Mouse (Mus musculus): ENCODE data around the gene Nisch.

Gene Nisch

GRCm38 (mm10) chr14:31215157-31216002, 1.4 kb downstream of the Nisch start:
- peak; percentile 83 for DNase-seq (ENCODE audit: low spot score)

- no peak for DNase-seq (ENCODE audit: low spot score)
These were observed 2.1 kb downstream of the Nisch start for GRCm38 (mm10) chr14:31214684-31215083.

- DNase-seq (ENCODE audit: low spot score) = no peak
These were observed 2.9 kb downstream of the Nisch start for GRCm38 (mm10) chr14:31213868-31214267.

- no peak for DNase-seq (ENCODE audit: low spot score)
These were observed 4.2 kb downstream of the Nisch start for GRCm38 (mm10) chr14:31212499-31212898.

- no peak for DNase-seq (ENCODE audit: low spot score)
These were observed 4.9 kb downstream of the Nisch start for GRCm38 (mm10) chr14:31211854-31212253.

- no peak for DNase-seq (ENCODE audit: low spot score)
These were observed 7.6 kb downstream of the Nisch start for GRCm38 (mm10) chr14:31209133-31209557.

GRCm38 (mm10) chr14:31208084-31208483, 8.7 kb downstream of the Nisch start, which contains the start of gene Tnnc1:
Gene Tnnc1, plus strand, starts transcription at chr14:31208312.
- no peak for DNase-seq (ENCODE audit: low spot score)

- no peak for DNase-seq (ENCODE audit: low spot score)
These were observed 9.5 kb downstream of the Nisch start for GRCm38 (mm10) chr14:31207070-31207830.

GRCm38 (mm10) chr14:31206472-31206981, 10.2 kb downstream of the Nisch start:
- peak; percentile 97 for DNase-seq (ENCODE audit: low spot score)

GRCm38 (mm10) chr14:31205562-31206467, 10.9 kb downstream of the Nisch start:
- DNase-seq (ENCODE audit: low spot score) = peak; percentile 71

- DNase-seq (ENCODE audit: low spot score) = peak; percentile 53
These were observed 11.5 kb downstream of the Nisch start for GRCm38 (mm10) chr14:31205244-31205561.

GRCm38 (mm10) chr14:31204844-31205243, 11.9 kb downstream of the Nisch start:
- DNase-seq (ENCODE audit: low spot score) = no peak

- no peak for DNase-seq (ENCODE audit: low spot score)
These were observed 16.7 kb downstream of the Nisch start for GRCm38 (mm10) chr14:31200038-31200437.

- no peak for DNase-seq (ENCODE audit: low spot score)
These were observed 17.1 kb downstream of the Nisch start for GRCm38 (mm10) chr14:31199599-31199998.

GRCm38 (mm10) chr14:31197547-31198516, 18.9 kb downstream of the Nisch start:
- DNase-seq (ENCODE audit: low spot score) = no peak

- DNase-seq (ENCODE audit: low spot score) = peak; percentile 34
These were observed 20.8 kb downstream of the Nisch start for GRCm38 (mm10) chr14:31195968-31196367.

- no peak for DNase-seq (ENCODE audit: low spot score)
These were observed 21.2 kb downstream of the Nisch start for GRCm38 (mm10) chr14:31195521-31195920.

GRCm38 (mm10) chr14:31194891-31195513, 21.7 kb downstream of the Nisch start:
- no peak for DNase-seq (ENCODE audit: low spot score)

GRCm38 (mm10) chr14:31194441-31194840, 22.3 kb downstream of the Nisch start:
- no peak for DNase-seq (ENCODE audit: low spot score)

GRCm38 (mm10) chr14:31193791-31194190, 23.0 kb downstream of the Nisch start:
- DNase-seq (ENCODE audit: low spot score) = no peak

All from embryo, embryonic 10.5 days (tissue).